Mouse (Mus musculus): ENCODE data around the gene Iffo2. TPM values are rescaled to one million over a fixed set of nuclear protein-coding genes. Genes with fewer than 3 reads are reported as not detected.
A peak's percentile ranks its signal among the peaks of the same experiment; 100 is the strongest.

Gene Iffo2
- polyA plus RNA-seq, 1 experiment from 2014 or later: 4.3 TPM

- peaks cover 36% of the 10 kb centered on the region for H3K4me1 ChIP-seq
- ATAC-seq (replicated peaks): no peak
- no peak overlapping the region for H3K9ac ChIP-seq
- H3K27ac ChIP-seq: no peak overlapping the region
- H3K4me3 ChIP-seq: no peak overlapping the region
- 76% methylated on average over 7 of the region's 7 CpGs for WGBS
- H3K4me2 ChIP-seq: no peak overlapping the region
- no peaks in the 10 kb centered on the region for H3K9me3 ChIP-seq
- no peaks in the 10 kb centered on the region for H3K36me3 ChIP-seq (replicated peaks)
- H3K27me3 ChIP-seq (replicated peaks): no peaks in the 10 kb centered on the region
Observed at GRCm38 (mm10) chr4:139601519-139602356, 71.4 kb downstream of the Iffo2 start.

- Histone ChIP-seq H3K36me3 (replicated peaks) (0 out of 2 replicates have a peak, but pooled peaks cover 3% of the 10 kb centered on the region), H3K4me3 (no peak within 1 kb of the TSS), H3K4me1 (peaks cover 28% of the 10 kb centered on the region), H3K4me2 (no peak within 1 kb of the TSS), H3K9me3 (no peaks in the 10 kb centered on the region), H3K27ac (no peak within 1 kb of the TSS), H3K27me3 (replicated peaks) (no peaks in the 10 kb centered on the region), H3K9ac (no peak within 1 kb of the TSS)
- 52% methylated on average over 14 of the region's 14 CpGs for WGBS
- ATAC-seq (replicated peaks): no peak
Observed at GRCm38 (mm10) chr4:139602357-139603244, 72.3 kb downstream of the Iffo2 start, which contains the start of gene Gm21969. Gm21969 (plus strand) TSS chr4:139603186.

DNA sequence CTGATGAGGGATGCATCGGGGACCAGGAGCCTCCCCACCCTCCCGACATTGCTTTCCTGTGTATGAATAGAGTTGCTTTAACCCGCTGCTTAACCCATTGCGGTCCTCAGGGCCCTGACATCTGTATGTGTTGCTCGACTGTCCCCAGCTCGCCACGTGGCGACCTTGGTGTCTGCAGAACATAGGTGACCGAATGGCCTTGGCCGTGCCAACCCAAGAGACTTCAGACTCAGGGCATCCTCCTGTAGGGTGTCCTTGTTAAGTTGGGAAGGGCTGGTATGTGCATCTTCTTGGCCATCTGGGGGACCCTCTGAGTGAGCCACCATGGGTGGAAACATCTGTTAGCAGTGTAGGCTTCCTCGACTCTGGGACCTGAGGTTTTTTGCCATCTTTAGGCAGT is 74.9 kb downstream of the Iffo2 start:
- H3K4me3 ChIP-seq: no peak overlapping the region
- no peaks in the 10 kb centered on the region for H3K9me3 ChIP-seq
- WGBS: 85% methylated on average over 11 of the region's 11 CpGs
- 0 out of 2 replicates have a peak, but pooled peaks cover 3% of the 10 kb centered on the region for H3K36me3 ChIP-seq (replicated peaks)
- no peaks in the 10 kb centered on the region for H3K27me3 ChIP-seq (replicated peaks)
- H3K4me2 ChIP-seq: no peak overlapping the region
- no peak for ATAC-seq (replicated peaks)
- H3K9ac ChIP-seq: no peak overlapping the region
- H3K4me1 ChIP-seq: peaks cover 2% of the 10 kb centered on the region; the same call in 1 of the 2 replicates
- no peak overlapping the region for H3K27ac ChIP-seq

DNA sequence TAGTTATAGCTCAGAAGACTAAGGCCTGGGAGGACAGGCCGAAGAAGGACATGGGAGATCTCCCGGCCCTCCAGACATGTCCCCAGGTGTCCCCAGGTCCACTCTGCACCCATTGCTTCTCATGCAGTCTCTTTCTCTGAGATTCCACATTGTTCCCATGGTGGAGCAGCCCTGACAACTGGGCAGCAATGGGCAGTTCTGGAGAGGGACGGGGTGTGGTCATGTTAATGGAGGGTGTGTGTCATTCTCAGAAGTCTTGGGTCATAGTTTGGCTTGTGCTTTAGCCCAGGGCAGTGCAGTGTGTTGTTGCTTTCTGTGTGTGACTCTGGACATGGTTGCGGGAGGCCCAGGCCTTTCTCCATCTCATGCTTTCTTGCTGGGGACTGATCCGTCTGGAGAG is 76.4 kb downstream of the Iffo2 start:
- Histone ChIP-seq H3K27me3 (replicated peaks) (no peaks in the 10 kb centered on the region), H3K9ac (no peak overlapping the region), H3K36me3 (replicated peaks) (0 out of 2 replicates have a peak, but pooled peaks cover 3% of the 10 kb centered on the region), H3K4me3 (no peak overlapping the region), H3K4me2 (no peak overlapping the region), H3K4me1 (peaks cover 8% of the 10 kb centered on the region), H3K9me3 (no peaks in the 10 kb centered on the region), H3K27ac (no peak overlapping the region)
- WGBS: 94% methylated on average over 5 of the region's 5 CpGs
- no peak for ATAC-seq (replicated peaks)

DNA sequence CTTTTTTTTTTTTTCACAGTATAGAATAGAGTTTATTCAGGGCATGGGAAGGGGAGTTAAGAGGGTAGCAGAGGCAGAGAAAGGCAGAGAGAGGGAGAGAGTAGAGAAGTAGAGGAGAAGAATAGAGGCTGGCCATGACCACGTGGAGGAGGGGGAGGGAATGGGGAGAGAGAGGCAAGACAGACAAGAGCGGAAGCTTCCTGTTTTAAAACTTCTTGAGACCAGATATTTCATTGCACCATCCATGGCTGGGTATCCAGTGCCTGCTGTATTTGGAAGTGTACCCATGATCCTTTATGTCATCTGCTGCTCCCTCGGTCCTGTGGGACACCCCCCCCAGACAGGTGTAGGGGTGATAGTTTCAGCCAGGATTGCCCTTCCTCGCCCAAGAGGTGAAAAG is 78.6 kb downstream of the Iffo2 start:
- 76% methylated on average over 4 of the region's 4 CpGs for WGBS
- peaks cover 11% of the 10 kb centered on the region for H3K36me3 ChIP-seq (replicated peaks)

GRCm38 (mm10) chr4:139610954-139611353 is 80.6 kb downstream of the Iffo2 start:
- peak overlapping the region; percentile 54 for H3K27ac ChIP-seq
- 0 out of 2 replicates have a peak, but pooled peaks have one; percentile 18 for ATAC-seq (replicated peaks)

More for the DNA sequence above, 78.6 kb downstream of the Iffo2 start:
- Histone ChIP-seq H3K9me3 (no peaks in the 10 kb centered on the region), H3K4me2 (no peak overlapping the region), H3K9ac (no peak overlapping the region), H3K27ac (no peak overlapping the region), H3K27me3 (replicated peaks) (no peaks in the 10 kb centered on the region), H3K4me1 (peaks cover 8% of the 10 kb centered on the region), H3K4me3 (no peak overlapping the region)
- no peak for ATAC-seq (replicated peaks)

GRCm38 (mm10) chr4:139611542-139611953 is 81.2 kb downstream of the Iffo2 start:
- peak overlapping the region; percentile 43 for H3K4me2 ChIP-seq
- peaks cover 17% of the 10 kb centered on the region for H3K36me3 ChIP-seq (replicated peaks)
- 0 out of 2 replicates have a peak overlapping the region, but pooled peaks have one; percentile 21 for H3K9ac ChIP-seq
- WGBS: 3% methylated on average over 10 of the region's 10 CpGs
- H3K27ac ChIP-seq: peak overlapping the region; percentile 65; the same call in 1 of the 2 replicates
- peaks cover 17% of the 10 kb centered on the region for H3K4me1 ChIP-seq
- H3K4me3 ChIP-seq: peak overlapping the region; percentile 21
- peak; percentile 37; the same call in 1 of the 2 replicates for ATAC-seq (replicated peaks)
- H3K27me3 ChIP-seq (replicated peaks): no peaks in the 10 kb centered on the region
- H3K9me3 ChIP-seq: no peaks in the 10 kb centered on the region

More at GRCm38 (mm10) chr4:139610954-139611353, 80.6 kb downstream of the Iffo2 start:
- Histone ChIP-seq H3K36me3 (replicated peaks) (peaks cover 17% of the 10 kb centered on the region), H3K9ac (no peak overlapping the region), H3K4me1 (peaks cover 13% of the 10 kb centered on the region), H3K4me2 (no peak overlapping the region), H3K27me3 (replicated peaks) (no peaks in the 10 kb centered on the region), H3K4me3 (no peak overlapping the region), H3K9me3 (no peaks in the 10 kb centered on the region)
- WGBS: 26% methylated on average over 6 of the region's 6 CpGs

- H3K9ac ChIP-seq: no peak overlapping the region
- H3K9me3 ChIP-seq: no peaks in the 10 kb centered on the region
- ATAC-seq (replicated peaks): 0 out of 2 replicates have a peak, but pooled peaks have one; percentile 11
- peaks cover 24% of the 10 kb centered on the region for H3K4me1 ChIP-seq
- H3K4me2 ChIP-seq: no peak overlapping the region
- H3K36me3 ChIP-seq (replicated peaks): peaks cover 14% of the 10 kb centered on the region
- no peak overlapping the region for H3K4me3 ChIP-seq
- WGBS: 85% methylated on average over 21 of the region's 21 CpGs
- no peaks in the 10 kb centered on the region for H3K27me3 ChIP-seq (replicated peaks)
- H3K27ac ChIP-seq: 0 out of 2 replicates have a peak overlapping the region, but pooled peaks have one; percentile 21
Observed at GRCm38 (mm10) chr4:139614524-139615260, 84.3 kb downstream of the Iffo2 start.

DNA sequence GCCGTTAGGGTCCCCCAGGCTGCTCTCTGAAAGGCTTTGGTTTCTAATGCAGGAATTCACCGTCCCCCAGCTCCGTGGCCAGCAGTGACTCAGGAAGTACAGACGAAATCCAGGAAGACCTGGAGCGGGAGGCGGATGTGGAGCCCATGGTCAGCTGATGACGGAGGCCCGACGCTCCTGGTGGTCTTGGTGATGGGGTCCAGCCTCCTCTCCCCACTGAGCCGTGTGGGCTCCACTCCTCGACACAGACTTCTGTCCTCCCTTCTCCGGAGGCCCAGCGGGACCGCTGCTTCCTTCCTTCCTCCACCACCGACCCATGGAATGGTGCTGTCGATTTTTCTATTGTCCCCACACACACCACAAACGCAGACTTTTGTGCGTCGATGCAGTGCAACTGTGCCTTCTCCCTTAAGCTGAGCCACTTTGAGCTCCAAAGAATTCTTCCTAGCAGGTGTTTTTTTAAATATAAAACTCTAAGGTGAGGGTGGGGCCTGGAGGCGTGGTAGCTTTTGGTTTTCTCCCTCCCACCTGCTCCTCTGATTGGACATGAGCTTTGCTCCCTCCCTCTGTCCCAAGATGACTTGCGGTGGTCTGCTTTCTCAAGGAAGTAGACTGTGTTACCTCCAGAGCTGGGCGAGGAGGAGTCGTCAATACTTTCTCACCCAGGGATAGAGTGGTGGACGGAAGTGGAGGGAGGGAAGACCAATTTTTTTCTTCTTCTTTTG is 86.1 kb downstream of the Iffo2 start:
- Histone ChIP-seq H3K9me3 (no peaks in the 10 kb centered on the region), H3K27ac (peak overlapping the region; percentile 36), H3K4me2 (peak overlapping the region; percentile 49), H3K4me1 (peaks cover 18% of the 10 kb centered on the region), H3K9ac (peak overlapping the region; percentile 26; the same call in 1 of the 2 replicates), H3K36me3 (replicated peaks) (peaks cover 14% of the 10 kb centered on the region), H3K4me3 (peak overlapping the region; percentile 33), H3K27me3 (replicated peaks) (no peaks in the 10 kb centered on the region)
- 7% methylated on average over 24 of the region's 24 CpGs for WGBS
- peak; percentile 72 for ATAC-seq (replicated peaks)

DNA sequence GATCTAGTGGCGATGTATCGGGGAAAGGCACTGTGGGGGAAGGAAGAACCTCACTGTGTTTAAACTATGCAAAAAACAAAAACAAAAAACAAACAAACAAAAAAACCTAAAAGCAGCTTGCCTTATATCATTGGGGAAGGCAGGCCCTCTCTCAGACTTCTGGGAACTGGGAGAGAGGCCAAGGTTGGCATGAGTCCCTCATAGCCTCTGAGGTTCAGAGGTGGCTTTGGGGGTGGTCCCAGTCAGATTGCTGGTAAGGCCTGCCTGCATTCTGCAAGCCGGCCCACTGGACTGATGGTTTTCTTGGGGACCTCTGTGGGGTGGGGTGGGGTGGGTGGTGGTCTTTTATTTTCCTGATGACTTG is 86.6 kb downstream of the Iffo2 start:
- no peaks in the 10 kb centered on the region for H3K9me3 ChIP-seq
- H3K27me3 ChIP-seq (replicated peaks): no peaks in the 10 kb centered on the region
- 53% methylated on average over 3 of the region's 3 CpGs for WGBS
- no peak for ATAC-seq (replicated peaks)
- H3K27ac ChIP-seq: 0 out of 2 replicates have a peak overlapping the region, but pooled peaks have one; percentile 36
- H3K9ac ChIP-seq: no peak overlapping the region
- H3K4me3 ChIP-seq: peak overlapping the region; percentile 33; the same call in 1 of the 2 replicates
- H3K4me1 ChIP-seq: peaks cover 21% of the 10 kb centered on the region
- peak overlapping the region; percentile 49 for H3K4me2 ChIP-seq
- H3K36me3 ChIP-seq (replicated peaks): peaks cover 14% of the 10 kb centered on the region

DNA sequence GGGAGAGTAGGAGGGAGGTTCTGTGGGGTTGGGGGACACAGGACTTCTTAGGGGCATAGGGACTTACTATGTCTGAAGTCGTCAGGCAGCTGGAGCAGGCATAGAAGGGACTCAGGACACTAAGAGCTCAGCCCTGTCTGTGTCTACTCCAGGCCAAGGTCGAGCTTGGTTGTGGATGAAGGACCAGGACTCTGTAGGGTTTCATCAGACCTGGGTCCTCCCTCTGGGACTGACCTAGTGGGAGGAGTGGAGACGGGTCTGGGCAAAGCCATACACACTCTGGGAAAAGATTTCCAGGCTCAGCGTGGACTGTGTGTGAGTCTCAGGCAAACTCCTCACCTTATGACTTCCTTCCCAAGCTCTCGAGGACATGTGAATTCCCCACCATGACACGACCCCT is 89.4 kb downstream of the Iffo2 start:
- Histone ChIP-seq H3K36me3 (replicated peaks) (no peaks in the 10 kb centered on the region), H3K27ac (no peak overlapping the region), H3K9ac (no peak overlapping the region), H3K9me3 (no peaks in the 10 kb centered on the region), H3K27me3 (replicated peaks) (no peaks in the 10 kb centered on the region), H3K4me1 (peaks cover 37% of the 10 kb centered on the region), H3K4me3 (no peak overlapping the region), H3K4me2 (no peak overlapping the region)
- WGBS: 77% methylated on average over 6 of the region's 6 CpGs
- ATAC-seq (replicated peaks): no peak
